In the genomic region with DNA sequence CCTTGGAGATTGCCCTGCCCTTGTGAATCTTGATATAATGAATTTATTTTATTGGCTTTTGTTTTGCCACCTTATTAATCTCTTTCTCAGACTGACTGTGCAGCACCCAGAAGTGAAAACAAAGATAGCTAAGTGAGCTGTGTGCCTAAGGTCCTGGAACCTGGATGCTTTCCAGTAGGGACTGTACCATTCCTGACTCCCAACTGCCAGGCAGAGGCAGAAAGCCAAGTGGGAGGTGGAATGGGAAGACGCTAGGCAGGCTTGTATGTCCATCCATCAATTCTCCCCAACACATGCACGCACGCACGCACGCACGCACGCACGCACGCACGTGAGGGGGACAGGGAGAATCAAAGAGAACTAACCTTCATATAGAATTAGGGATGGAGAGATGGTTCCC, we compare ENCODE assay signal across 10 mouse cellular contexts. TPM values are rescaled to one million over a fixed set of nuclear protein-coding genes. Genes with fewer than 3 reads are reported as not detected.
DNase-seq lines count a peak whose midpoint lies in the region.
"Had no signal": no experiment of that assay in that cellular context is flagged by ENCODE, and none has a peak within 500 bp of the region (broad histone marks: within the 10 kb centered on the region; RNA-seq: fewer than 3 reads in every experiment).

No protein-coding gene starts in this region.

- peak; percentile 67 to 71 for DNase-seq in cerebellum, postnatal 14 days
- no peak for DNase-seq in cerebellum, postnatal 4 days (ENCODE audit: low spot score in 2 of 2)
- DNase-seq in left cerebral cortex, postnatal 4 days, result peak; percentile 56
- DNase-seq in left cerebral cortex, adult 11 months (ENCODE audit: low spot score), result no peak
- peak; percentile 53 for DNase-seq in ovary, adult 18-20 months (ENCODE audit: low spot score)
- no peak for DNase-seq in ovary, postnatal 10 days (ENCODE audit: low spot score)
- DNase-seq: adrenal gland, adult 8-10 months; cerebellum, adult 18-20 months; gastrocnemius, postnatal 10 days; heart, postnatal 36 days had no signal

- intact Hi-C loops in left cerebral cortex, postnatal 4 days (cut with DNase I), result no loop called here

RNA-seq across cellular contexts. Expression of gene Nr5a2, which starts 26.2 kb away (rescaled TPM):
- 1 to 10 TPM in 1 of 2 experiments, under 1 TPM in 1; 0.52 to 1.4 TPM for total RNA-seq in left cerebral cortex, postnatal 4 days (2021)

Comparison
In these comparisons a context has a peak if more than half of its experiments do, and no peak if none do; other contexts are left out.
1. DNase-seq: peak in cerebellum, postnatal 14 days (2 of 2), left cerebral cortex, postnatal 4 days (single experiment) and ovary, adult 18-20 months (single experiment); none in cerebellum, postnatal 4 days (0 of 2), left cerebral cortex, adult 11 months (single experiment) and ovary, postnatal 10 days (single experiment).